Mouse (Mus musculus) lung, postnatal 25 days (tissue): ENCODE results near the gene Epha7.

ENCODE experiments used
- DNase-seq: peaks from one replicate; pipeline ENCODE4 v3.0.0; 2022; ENCODE audit warnings: low spot score

Epha7 gene

DNA sequence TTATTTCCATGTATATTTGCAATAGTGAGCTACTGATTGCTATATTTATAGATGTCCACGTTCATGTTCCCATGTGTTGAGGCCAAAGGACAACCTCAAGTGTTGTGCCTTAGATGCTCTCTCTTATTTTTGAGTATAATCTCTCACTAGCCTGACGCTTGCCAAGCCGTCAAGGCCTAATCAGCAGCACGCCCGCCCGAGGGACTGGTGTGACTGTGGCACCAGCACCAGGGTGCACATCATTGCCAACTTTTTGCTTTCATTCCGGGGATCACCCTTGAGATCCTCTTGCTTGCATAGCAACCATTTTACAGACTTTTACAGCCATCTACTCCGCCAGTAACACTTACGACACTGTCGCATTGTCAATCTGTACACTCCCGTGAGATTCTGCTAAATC lies 86.9 kb downstream of the Epha7 start:
- DNase-seq, result no peak

DNA sequence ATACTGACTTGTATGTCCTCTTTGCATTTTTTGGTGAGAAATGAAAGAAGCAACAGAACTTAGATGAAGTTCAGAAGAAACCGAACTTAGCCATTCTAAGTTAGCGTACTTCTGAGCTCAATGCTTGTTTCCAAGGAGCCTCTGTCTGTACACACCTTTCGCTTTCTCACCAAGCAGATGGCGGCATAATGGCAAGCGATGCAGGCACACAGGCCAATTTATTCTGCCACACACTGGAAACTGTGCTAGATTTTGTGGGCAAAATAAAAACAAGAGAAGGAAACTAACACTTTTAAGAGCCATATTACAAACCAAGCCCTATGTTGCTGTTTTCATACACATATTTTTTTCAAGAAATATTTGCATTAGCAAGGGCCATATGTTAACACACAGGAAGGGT lies 88.6 kb downstream of the Epha7 start:
- DNase-seq, result no peak

DNA sequence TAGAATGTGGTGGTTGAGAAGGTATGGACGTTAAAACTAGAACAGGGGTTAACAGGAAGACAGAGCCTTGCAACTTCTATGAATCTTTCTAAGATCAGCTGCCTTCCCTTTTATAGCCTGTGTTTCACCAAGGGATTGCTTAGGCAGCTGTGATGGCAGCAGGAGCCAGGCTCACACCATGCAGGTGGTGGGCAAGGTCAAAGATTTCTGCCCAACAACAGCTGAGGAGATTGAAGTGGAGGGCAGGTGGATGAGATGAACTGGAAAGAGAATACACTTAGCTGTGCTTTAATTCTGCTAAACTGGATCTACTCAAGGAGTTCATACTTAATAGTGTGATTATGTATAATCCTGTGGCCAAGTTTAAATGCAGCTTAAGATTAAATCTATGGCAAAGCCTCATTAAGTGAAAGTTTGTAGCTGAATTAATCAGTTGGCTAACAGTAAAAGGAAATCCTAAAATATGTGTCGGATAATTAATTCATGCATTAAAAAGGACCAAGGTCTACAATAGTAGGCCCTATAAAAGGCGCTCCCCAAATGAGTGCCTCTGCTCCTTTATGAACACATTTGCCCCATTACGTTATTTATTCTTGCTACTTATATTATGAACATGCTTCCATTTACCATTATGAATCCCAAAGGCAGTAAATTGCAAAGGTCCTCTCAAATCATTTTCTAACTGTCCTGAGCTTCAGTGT lies 89.2 kb downstream of the Epha7 start:
- DNase-seq, result no peak

DNA sequence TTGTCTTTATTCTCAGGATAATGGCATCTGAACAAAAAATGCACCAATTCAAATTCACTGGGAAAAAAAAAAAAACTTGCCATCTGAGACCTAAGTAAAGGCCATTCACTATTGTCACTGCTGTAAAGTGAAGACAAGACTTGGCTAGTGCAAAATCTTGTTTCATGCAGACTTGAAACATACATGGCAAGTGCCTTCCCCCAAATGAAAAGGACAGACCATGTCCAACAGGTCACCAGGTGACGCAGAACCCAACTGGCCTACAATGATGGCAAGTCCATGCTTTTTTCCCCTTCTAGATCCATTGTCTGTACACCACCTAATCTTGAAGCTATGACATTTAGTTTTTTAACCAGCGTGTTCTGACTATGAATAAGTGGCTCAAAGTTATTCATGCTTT lies 94.1 kb downstream of the Epha7 start:
- DNase-seq, result no peak

DNA sequence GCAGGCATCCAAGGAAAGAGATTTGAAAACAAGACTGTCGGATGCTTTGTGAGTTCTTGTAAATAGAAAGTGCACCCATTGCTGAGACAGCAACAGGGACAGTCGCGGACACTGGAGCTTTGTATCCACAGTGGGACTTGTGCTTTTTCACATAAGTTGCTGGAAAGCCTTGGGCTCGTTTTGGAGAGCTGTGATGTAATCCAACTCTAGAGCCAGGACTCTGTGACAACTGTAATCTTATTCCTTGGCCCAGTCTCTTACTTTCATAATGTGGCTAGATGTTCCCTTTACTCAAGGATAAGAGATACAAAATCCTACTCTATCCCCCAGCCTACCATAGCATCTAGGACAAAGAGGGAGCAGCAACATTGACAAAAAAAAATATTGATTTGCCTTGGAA lies 97.2 kb downstream of the Epha7 start:
- DNase-seq, result no peak

DNA sequence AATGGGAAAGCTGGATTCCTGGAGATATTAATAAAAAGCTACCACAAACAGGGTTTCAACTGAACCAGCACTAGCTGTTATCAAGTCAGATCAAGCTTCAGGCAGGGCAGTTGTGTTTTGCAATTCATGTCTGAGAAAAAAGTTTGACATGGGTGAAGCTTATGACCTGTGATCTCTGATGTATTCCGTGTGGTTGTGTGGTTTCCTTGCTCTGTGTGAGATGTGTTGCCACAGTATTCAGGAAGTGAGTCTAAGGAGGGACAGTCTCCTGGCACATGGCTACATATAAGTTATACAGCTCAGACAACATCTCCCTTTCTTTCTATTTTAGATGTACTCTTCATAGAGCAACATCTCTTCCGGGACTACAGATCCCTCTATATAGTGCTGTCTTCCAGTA lies 99.1 kb downstream of the Epha7 start:
- DNase-seq, result no peak

DNA sequence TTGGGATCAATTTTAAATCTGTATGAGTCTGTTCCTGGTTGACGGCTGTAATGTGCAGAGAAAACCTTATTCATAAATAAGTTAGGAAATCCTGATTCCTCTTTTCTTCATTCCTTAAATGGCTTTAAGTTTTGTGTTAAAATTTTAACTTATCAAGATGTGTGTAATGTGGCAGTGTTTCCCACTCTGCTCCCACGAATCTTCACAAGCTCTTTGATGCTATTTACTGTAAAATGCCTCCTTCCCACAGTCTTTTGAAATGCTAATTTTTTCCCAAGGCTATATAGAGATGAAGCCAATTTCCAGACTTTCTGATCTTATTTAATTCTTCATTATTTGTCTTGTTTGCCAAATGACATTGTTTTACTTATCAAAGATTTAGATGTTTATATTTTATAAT lies 100.7 kb downstream of the Epha7 start:
- DNase-seq, result no peak

DNA sequence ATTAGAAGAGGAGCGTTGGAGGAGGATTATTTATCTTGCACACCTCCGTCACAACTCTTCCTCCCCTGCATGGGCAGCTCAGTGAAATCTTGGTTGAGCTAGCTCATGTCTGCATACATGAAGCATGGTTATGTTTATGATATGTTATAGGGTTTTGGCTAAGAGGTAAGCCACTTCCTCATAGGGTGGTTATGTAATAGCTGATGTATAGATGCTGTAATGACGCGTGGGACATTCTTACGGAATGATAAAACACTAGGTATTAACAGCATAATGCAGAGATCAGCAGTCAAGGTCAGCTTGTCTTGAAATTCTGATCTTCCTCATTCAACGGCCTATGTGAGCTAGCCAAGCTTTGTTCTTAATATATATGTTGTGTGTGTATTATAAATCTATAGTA lies 107.7 kb downstream of the Epha7 start:
- DNase-seq, result no peak

DNA sequence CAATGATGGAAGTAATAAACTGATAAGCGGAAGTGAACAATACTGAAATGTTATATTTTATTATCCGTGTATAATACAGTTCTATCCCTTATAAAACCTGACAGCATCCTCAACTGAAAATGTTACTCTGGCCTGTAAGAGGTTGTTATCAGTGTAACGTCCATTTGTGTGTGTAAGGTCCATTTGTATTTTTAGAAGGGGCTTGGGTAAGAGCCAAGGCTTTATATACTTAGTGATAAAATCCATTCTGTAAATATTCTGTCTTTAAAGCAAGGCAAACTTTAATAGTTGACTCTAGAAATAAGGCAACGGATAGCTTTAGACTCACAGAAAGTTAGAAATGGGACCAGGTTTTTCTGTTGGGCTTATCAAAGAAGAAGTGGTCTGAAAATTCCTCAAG lies 113.1 kb downstream of the Epha7 start:
- no peak for DNase-seq

DNA sequence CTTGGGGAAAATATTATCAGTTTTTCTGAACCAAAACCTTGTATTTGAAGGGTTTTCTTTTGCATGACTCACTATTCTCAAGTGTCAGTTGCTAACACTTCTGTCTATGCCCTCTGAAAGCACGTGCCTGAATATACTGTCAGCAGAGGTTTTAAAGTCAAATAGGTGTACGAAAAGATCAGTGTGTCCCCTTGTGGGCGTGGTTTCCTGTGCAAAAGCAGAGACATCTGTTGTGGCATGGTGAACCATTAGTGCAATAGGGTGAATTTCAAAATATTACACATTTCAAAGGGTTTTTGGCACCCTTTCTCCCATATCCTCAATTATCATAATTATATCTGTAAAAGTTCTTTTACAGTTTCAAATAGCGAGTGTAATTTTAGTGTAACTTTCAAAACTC lies 120.5 kb downstream of the Epha7 start:
- DNase-seq, result no peak

DNA sequence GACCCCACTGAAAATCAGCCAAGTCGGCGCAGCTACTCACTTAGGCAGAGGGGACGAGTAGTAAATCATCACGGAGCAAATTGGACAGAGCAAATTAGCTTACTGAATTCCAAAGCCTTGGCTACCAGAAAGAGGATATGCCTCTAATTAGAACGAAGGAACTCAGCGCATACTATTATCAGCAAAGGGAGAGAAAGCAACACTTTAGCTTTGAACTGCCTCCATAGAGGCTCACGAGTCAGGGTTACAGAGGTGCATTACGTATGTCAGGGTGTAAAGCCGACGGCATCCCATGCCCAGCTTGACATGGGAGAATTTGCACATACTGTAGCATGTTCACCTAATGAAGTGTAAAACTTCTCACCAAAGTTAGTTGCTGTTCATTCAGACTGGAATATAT lies 121.9 kb downstream of the Epha7 start:
- DNase-seq, result no peak

DNA sequence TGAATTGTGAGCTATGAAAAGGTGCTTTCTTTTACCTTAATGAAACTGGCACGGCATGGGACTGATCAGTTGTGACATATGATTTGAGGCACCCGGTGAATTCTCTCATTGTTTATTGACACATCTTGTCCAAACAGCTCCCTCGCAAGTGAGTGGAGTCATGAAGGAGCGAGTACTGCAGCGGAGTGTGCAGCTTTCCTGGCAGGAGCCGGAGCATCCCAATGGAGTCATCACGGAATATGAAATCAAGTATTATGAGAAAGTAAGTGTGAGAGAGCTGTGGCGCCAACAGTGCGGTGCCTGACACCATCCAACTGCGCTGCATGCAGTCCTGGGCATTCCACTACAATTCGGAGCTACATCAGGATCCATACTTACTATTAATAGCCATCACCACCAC lies 122.6 kb downstream of the Epha7 start:
- DNase-seq, result no peak

DNA sequence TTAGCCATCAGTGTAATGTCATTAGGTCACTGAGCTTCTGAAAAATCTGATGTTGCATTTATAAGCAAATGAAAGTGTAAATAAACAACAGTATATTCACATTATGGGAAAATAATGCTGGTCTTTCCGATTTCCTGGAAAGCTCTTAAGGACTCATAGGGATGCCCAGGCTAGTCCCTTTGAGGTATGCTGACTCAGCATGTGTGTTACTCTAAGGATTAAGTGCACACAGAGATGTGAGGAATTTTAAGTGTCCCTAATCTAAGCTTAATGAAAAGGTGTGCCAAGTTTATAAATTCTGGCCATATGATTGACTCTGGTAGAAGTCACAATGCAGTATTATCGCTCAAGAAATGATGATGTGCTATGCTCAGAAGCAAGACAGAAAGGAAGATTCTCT lies 127.8 kb downstream of the Epha7 start:
- no peak for DNase-seq

DNA sequence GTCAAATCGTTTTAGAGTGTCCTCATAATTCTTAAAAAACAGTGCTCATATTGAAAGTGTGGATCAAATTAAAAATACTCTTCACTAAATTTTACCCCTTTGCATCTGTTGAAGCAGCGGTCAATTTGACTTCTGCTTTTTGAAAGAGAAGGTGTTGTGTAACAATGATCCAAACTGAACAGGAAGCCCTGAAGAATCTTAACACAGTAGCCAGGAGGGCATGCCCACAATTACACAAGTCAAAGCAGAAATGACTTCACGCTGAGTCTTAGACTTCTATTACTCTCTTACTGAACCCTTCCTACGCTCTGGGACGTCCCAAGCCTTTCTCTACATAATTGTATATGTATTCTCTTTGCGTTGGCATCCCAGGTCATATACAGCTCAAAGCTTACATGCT lies 131.3 kb downstream of the Epha7 start:
- peak; percentile 10 for DNase-seq

DNA sequence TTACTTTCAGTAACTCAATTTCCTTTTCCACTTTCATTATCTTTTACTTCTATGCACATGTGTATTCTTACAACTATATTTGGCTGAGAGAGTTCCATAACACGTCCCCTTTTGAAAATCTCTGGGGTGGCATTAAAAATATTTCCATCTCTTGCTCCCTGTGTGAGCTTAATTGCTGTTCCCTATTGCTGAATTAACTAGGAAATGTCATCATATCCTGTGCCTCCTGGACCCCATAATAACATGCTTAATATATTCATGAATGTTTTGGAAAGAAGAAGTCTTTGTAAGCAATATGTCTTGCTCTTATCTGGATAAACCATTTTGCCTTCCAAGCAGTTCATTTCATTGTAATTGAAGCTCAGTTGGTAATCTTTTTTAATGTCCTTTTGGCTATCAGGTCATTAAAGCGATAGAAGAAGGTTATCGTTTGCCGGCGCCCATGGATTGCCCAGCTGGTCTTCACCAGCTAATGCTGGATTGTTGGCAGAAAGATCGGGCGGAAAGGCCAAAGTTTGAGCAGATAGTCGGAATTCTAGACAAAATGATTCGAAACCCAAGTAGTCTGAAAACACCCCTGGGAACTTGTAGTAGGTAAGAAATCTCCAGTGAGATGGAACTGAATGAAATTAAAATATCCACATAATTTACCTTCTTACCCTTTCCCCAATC lies 148.1 kb downstream of the Epha7 start:
- DNase-seq, result no peak

DNA sequence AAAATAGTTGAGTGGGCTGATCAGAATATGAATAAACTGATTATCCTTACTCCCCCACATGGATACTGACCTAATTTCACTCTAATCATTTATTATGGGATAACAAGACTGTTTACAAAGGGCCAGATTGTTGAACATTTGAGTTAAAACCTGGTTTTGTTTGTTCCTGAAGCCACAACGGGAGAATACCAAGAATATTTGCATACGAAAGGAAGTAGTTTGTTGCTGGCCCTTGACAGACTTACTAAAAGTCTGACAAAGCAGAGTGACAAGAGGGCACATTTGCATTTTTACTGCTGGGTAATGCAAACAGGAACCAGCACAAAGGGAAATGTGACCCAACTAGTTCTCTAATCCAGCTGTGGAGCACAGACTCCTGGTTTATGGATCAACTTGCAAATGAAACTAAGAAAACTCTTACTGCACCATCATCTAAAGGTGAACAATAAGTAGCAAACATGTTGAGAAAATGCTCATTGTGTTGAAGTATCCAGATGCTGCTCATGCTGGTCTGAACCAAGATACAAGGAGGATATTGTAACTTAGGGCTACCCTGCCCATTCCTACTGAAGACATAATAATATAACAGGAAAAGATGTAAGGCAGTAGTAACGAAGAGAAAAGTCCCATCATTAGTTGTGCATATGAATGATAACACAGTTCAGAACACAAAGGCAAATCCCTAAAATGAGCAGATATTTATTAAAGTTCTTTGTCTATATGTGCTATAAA lies 154.8 kb downstream of the Epha7 start:
- no peak for DNase-seq

DNA sequence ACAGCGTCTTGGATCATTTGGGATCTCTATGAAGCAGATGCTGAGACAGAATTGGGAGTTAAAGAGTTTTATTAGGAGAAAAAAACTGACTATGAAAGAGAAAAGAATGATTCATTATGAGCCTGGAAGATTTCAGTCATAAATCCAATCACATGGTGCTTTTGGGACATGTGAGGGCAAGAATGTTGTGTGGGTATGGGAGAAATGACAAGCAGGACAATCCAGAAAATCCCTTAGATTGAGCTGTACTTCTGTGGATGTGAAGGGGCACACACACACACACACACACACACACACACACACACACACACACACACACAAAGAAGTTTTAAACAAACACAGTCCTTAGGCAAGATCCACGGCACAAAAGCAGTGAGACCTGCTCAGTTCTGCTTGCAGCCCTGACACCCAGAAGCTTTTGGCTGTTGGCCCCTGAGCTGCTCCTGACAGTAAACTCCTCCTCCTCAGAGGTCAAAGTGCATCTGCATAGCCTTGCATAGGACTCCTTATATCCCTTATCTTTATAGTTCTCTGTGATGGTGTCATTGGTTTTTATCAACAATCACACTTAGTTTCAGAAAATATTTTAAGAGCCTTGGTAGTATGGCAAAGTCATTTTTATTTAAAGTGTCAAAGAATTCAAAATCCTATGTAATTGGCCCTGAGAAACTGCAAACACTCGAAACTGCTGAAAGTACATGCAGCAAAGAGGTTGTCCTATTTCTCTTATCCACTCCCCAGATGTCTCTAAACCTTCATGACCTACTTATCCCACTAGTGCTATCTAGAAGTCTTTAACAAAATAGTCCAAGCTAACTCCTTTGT lies 185.7 kb downstream of the Epha7 start:
- no peak for DNase-seq

DNA sequence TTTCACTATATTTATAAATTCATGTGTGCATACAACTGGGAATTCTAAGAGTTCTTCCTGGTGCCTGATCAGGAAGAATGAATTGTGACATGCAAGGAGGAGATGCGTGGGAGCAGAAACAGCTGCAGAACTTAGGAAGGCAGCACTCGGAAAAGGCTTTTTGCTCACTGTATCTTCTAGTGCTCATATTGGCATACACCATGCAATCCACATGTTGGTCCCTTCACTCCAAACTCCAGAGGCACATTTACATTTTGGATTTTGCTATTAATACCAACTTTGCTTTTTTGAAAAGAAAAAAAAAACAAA lies 186.3 kb downstream of the Epha7 start:
- no peak for DNase-seq

DNA sequence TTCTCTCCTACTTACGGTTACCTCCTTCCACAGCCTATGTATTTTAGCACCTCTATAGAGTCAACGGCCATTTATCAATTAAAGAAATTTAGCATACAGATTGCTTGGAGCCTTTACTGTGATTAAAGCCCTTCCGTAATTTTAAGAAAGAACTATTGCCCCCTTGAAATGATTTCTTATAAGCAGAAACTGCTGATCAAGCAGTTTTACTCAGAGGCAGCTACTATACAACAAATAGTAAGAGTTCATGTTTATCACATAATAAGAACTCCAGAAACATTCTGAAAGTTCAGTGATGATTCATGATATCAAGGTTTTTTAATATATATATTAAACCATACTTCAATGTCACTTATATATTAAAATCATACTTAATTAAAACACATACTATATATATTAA lies 197.4 kb downstream of the Epha7 start:
- DNase-seq, result no peak
